ENCODE assay signal across 27 mouse cellular contexts in the genomic region with DNA sequence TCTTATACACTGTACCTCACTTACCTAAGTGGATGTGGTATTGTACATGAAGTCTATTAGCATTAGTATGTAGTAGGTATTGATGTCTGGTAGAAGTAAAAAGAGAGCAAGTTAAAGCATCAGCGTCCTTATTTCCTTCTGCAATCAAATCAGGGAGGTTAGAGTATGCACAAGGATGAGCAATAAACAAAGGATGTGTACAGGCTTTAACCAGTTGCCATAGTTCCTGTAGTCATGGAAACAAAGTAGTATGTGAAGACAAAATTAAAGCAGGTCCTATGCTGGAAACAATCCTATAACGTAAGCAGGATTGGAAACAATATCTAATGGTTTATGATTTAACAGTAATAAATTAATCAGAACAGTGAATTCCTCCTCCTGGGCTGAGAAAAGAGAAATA.
DNase-seq lines count a peak whose midpoint lies in the region; ATAC-seq lines count a peak whose summit lies in the region.
"Had no signal": no experiment of that assay in that cellular context is flagged by ENCODE, and none has a peak within 500 bp of the region (broad histone marks: within the 10 kb centered on the region; RNA-seq: fewer than 3 reads in every experiment).

No protein-coding gene starts in this region.

- H3K4me1 ChIP-seq in forebrain, embryonic 15.5 days: no peaks in the 10 kb centered on the region
- H3K4me1 ChIP-seq in forebrain, embryonic 13.5 days: no peaks in the 10 kb centered on the region
- H3K4me1 ChIP-seq in hindbrain, embryonic 16.5 days (ENCODE audit: control insufficient read depth, insufficient read depth, low read depth, low read length): no peaks in the 10 kb centered on the region
- no peaks in the 10 kb centered on the region for H3K4me1 ChIP-seq in hindbrain, embryonic 10.5 days (replicated peaks)
- no peaks in the 10 kb centered on the region for H3K4me1 ChIP-seq in neural tube, embryonic 14.5 days (ENCODE audit: control insufficient read depth, insufficient read depth, low read length)
- H3K4me1 ChIP-seq: embryonic facial prominence, embryonic 12.5 days; heart, embryonic 12.5 days; intestine, embryonic 15.5 days; limb, embryonic 13.5 days; neural tube, embryonic 15.5 days had no signal

- H3K27me3 ChIP-seq in forebrain, embryonic 15.5 days: no peaks in the 10 kb centered on the region
- H3K27me3 ChIP-seq in forebrain, embryonic 13.5 days: no peaks in the 10 kb centered on the region
- H3K27me3 ChIP-seq in hindbrain, embryonic 16.5 days (replicated peaks; ENCODE audit: control insufficient read depth, insufficient read depth, low read length): no peaks in the 10 kb centered on the region
- H3K27me3 ChIP-seq in hindbrain, embryonic 10.5 days (ENCODE audit: insufficient read depth, poor library complexity, severe bottlenecking): no peaks in the 10 kb centered on the region
- no peaks in the 10 kb centered on the region for H3K27me3 ChIP-seq in neural tube, embryonic 14.5 days (ENCODE audit: control insufficient read depth, insufficient read depth, low read length)
- H3K27me3 ChIP-seq: embryonic facial prominence, embryonic 12.5 days; heart, embryonic 12.5 days; intestine, embryonic 15.5 days; limb, embryonic 13.5 days; neural tube, embryonic 15.5 days had no signal

- no peak overlapping the region for H3K9ac ChIP-seq in forebrain, embryonic 15.5 days (replicated peaks)
- no peak overlapping the region for H3K9ac ChIP-seq in forebrain, embryonic 13.5 days
- H3K9ac ChIP-seq in hindbrain, embryonic 16.5 days (ENCODE audit: low read depth, low read length): no peak overlapping the region
- H3K9ac ChIP-seq in neural tube, embryonic 14.5 days (replicated peaks; ENCODE audit: low read depth, low read length): no peak overlapping the region
- H3K9ac ChIP-seq: embryonic facial prominence, embryonic 12.5 days; heart, embryonic 12.5 days; intestine, embryonic 15.5 days; limb, embryonic 13.5 days; neural tube, embryonic 15.5 days had no signal

- no peak overlapping the region for H3K4me3 ChIP-seq in forebrain, embryonic 15.5 days
- no peak overlapping the region for H3K4me3 ChIP-seq in forebrain, embryonic 13.5 days
- H3K4me3 ChIP-seq in hindbrain, embryonic 16.5 days (ENCODE audit: low read length): no peak overlapping the region
- H3K4me3 ChIP-seq in hindbrain, embryonic 10.5 days: no peak overlapping the region
- no peak overlapping the region for H3K4me3 ChIP-seq in neural tube, embryonic 14.5 days (ENCODE audit: low read depth, low read length)
- H3K4me3 ChIP-seq: embryonic facial prominence, embryonic 12.5 days; heart, adult 2 months; heart, embryonic 12.5 days; intestine, embryonic 15.5 days; layer of hippocampus, adult 2 months; limb, embryonic 13.5 days; neural tube, embryonic 15.5 days had no signal

- 60% methylated on average over 2 of the region's 2 CpGs for WGBS in forebrain, embryonic 15.5 days
- 61% methylated on average over 2 of the region's 2 CpGs for WGBS in forebrain, embryonic 13.5 days
- WGBS in hindbrain, embryonic 16.5 days: 29% methylated on average over 2 of the region's 2 CpGs
- WGBS in hindbrain, embryonic 10.5 days: 66% methylated on average over 2 of the region's 2 CpGs
- 47% methylated on average over 2 of the region's 2 CpGs for WGBS in neural tube, embryonic 14.5 days

- no peak for DNase-seq in hindbrain, embryonic 10.5 days (ENCODE audit: low spot score)
- no peak for DNase-seq in neural tube, embryonic 10.5 days (ENCODE audit: extremely low spot score, low spot score)
- no peak for DNase-seq in layer of hippocampus, postnatal 36 days
- DNase-seq in testis, postnatal 10 days (ENCODE audit: low spot score): no peak
- DNase-seq: adrenal gland, postnatal 25 days; cerebellum, adult 9-11 months; embryo, embryonic 11 days; heart, adult 2 months; kidney, adult 2 months; kidney, postnatal 36 days; lung, postnatal 36 days; retina, postnatal 1 day; right cerebral cortex, postnatal 14 days; thymus, postnatal 14 days had no signal

- H3K27ac ChIP-seq in forebrain, embryonic 15.5 days (replicated peaks): no peak overlapping the region
- H3K27ac ChIP-seq in forebrain, embryonic 13.5 days: no peak overlapping the region
- H3K27ac ChIP-seq in hindbrain, embryonic 16.5 days (ENCODE audit: low read depth, low read length): no peak overlapping the region
- H3K27ac ChIP-seq in hindbrain, embryonic 10.5 days: no peak overlapping the region
- no peak overlapping the region for H3K27ac ChIP-seq in neural tube, embryonic 14.5 days (ENCODE audit: low read depth, low read length)
- H3K27ac ChIP-seq: embryonic facial prominence, embryonic 12.5 days; heart, adult 2 months; intestine, embryonic 15.5 days; layer of hippocampus, adult 2 months; limb, embryonic 13.5 days; neural tube, embryonic 15.5 days had no signal

- H3K9me3 ChIP-seq in forebrain, embryonic 15.5 days: no peaks in the 10 kb centered on the region
- H3K9me3 ChIP-seq in forebrain, embryonic 13.5 days (replicated peaks): no peaks in the 10 kb centered on the region
- H3K9me3 ChIP-seq in hindbrain, embryonic 16.5 days (ENCODE audit: control insufficient read depth, low read length): no peaks in the 10 kb centered on the region
- no peaks in the 10 kb centered on the region for H3K9me3 ChIP-seq in hindbrain, embryonic 10.5 days
- H3K9me3 ChIP-seq in neural tube, embryonic 14.5 days (ENCODE audit: control insufficient read depth, low read length): no peaks in the 10 kb centered on the region
- H3K9me3 ChIP-seq: embryonic facial prominence, embryonic 12.5 days; heart, embryonic 12.5 days; intestine, embryonic 15.5 days; limb, embryonic 13.5 days; neural tube, embryonic 15.5 days had no signal

- peak; percentile 76 for ATAC-seq in forebrain, embryonic 15.5 days (replicated peaks)
- no peak for ATAC-seq in forebrain, embryonic 13.5 days
- ATAC-seq in hindbrain, embryonic 16.5 days: peak; percentile 87
- peak; percentile 56; the same call in 1 of the 2 replicates for ATAC-seq in neural tube, embryonic 14.5 days (ENCODE audit: low read depth)
- ATAC-seq: intestine, embryonic 15.5 days; Patski had no signal

- H3K36me3 ChIP-seq in forebrain, embryonic 15.5 days: no peaks in the 10 kb centered on the region
- H3K36me3 ChIP-seq in forebrain, embryonic 13.5 days (ENCODE audit: poor library complexity, severe bottlenecking): no peaks in the 10 kb centered on the region
- no peaks in the 10 kb centered on the region for H3K36me3 ChIP-seq in hindbrain, embryonic 16.5 days (ENCODE audit: control insufficient read depth, insufficient read depth, low read length)
- H3K36me3 ChIP-seq in hindbrain, embryonic 10.5 days: no peaks in the 10 kb centered on the region
- H3K36me3 ChIP-seq in neural tube, embryonic 14.5 days (ENCODE audit: control insufficient read depth, insufficient read depth, low read length): no peaks in the 10 kb centered on the region
- H3K36me3 ChIP-seq: embryonic facial prominence, embryonic 12.5 days; G1E; heart, embryonic 12.5 days; intestine, embryonic 15.5 days; limb, embryonic 13.5 days; neural tube, embryonic 15.5 days had no signal

- no peak overlapping the region for H3K4me2 ChIP-seq in forebrain, embryonic 15.5 days (replicated peaks)
- H3K4me2 ChIP-seq in forebrain, embryonic 13.5 days: no peak overlapping the region
- H3K4me2 ChIP-seq in hindbrain, embryonic 16.5 days (ENCODE audit: low read length): no peak overlapping the region
- no peak overlapping the region for H3K4me2 ChIP-seq in neural tube, embryonic 14.5 days (ENCODE audit: low read depth, low read length)
- H3K4me2 ChIP-seq: embryonic facial prominence, embryonic 12.5 days; heart, embryonic 12.5 days; intestine, embryonic 15.5 days; limb, embryonic 13.5 days; liver, embryonic 11.5 days; neural tube, embryonic 15.5 days had no signal
